ENCODE assay signal across 20 mouse cellular contexts in genomic region chr11:4143281-4144062, GRCm38 (mm10). TPM values are rescaled to one million over a fixed set of nuclear protein-coding genes. Genes with fewer than 3 reads are reported as not detected.
DNase-seq lines count a peak whose midpoint lies in the region; ATAC-seq and TF ChIP-seq lines count a peak whose summit lies in the region.
"Had no signal": no experiment of that assay in that cellular context is flagged by ENCODE, and none has a peak within 500 bp of the region (broad histone marks: within the 10 kb centered on the region; RNA-seq: fewer than 3 reads in every experiment).

No protein-coding gene starts in this region.

- H3K9me3 ChIP-seq in hindbrain, embryonic 16.5 days (ENCODE audit: control insufficient read depth, low read length) = no peaks in the 10 kb centered on the region
- no peaks in the 10 kb centered on the region for H3K9me3 ChIP-seq in hindbrain, embryonic 11.5 days (ENCODE audit: control insufficient read depth, low read length)
- no peaks in the 10 kb centered on the region for H3K9me3 ChIP-seq in megakaryocyte, embryonic 14.5 days
- no peaks in the 10 kb centered on the region for H3K9me3 ChIP-seq in ES-E14 (ENCODE audit: control insufficient read depth, insufficient read depth, low read depth, low read length)
- H3K9me3 ChIP-seq: embryonic facial prominence, embryonic 15.5 days; forebrain, embryonic 12.5 days; kidney, embryonic 15.5 days had no signal

- peak; percentile 85 to 89 for DNase-seq in cerebellum, postnatal 10 days
- no peak for DNase-seq in cerebellum, adult 2 months
- DNase-seq in hindbrain, embryonic 11.5 days (ENCODE audit: low spot score) = no peak
- DNase-seq in ES-E14 (ENCODE audit: low read depth, low spot score) = no peak
- DNase-seq in lung, postnatal 10 days = no peak
- DNase-seq: adrenal gland, postnatal 14 days; cerebellum, adult 9-10 months; embryo, embryonic 11 days; heart, postnatal 14 days; lung, postnatal 14 days; retina, postnatal 1 day had no signal

- H3K27ac ChIP-seq in cerebellum, adult 2 months (ENCODE audit: insufficient read depth, low read length) = no peak overlapping the region
- H3K27ac ChIP-seq in hindbrain, embryonic 16.5 days (ENCODE audit: low read depth, low read length) = peak overlapping the region; percentile 5; the same call in 1 of the 2 replicates
- H3K27ac ChIP-seq in hindbrain, embryonic 11.5 days (ENCODE audit: low read depth, low read length) = no peak overlapping the region
- no peak overlapping the region for H3K27ac ChIP-seq in ES-E14 (ENCODE audit: insufficient read depth, low read depth, low read length, poor library complexity, severe bottlenecking)
- H3K27ac ChIP-seq: embryonic facial prominence, embryonic 15.5 days; forebrain, embryonic 12.5 days; kidney, embryonic 15.5 days had no signal

- no peaks in the 10 kb centered on the region for H3K27me3 ChIP-seq in cerebellum, adult 2 months (ENCODE audit: control insufficient read depth, insufficient read depth, low read length)
- no peaks in the 10 kb centered on the region for H3K27me3 ChIP-seq in hindbrain, embryonic 16.5 days (replicated peaks; ENCODE audit: control insufficient read depth, insufficient read depth, low read length)
- no peaks in the 10 kb centered on the region for H3K27me3 ChIP-seq in hindbrain, embryonic 11.5 days (ENCODE audit: control insufficient read depth, insufficient read depth, low read length)
- peaks cover 18% of the 10 kb centered on the region for H3K27me3 ChIP-seq in megakaryocyte, embryonic 14.5 days (replicated peaks)
- H3K27me3 ChIP-seq: embryonic facial prominence, embryonic 15.5 days; forebrain, embryonic 12.5 days; kidney, embryonic 15.5 days had no signal

- H3K4me1 ChIP-seq in cerebellum, adult 2 months (ENCODE audit: control insufficient read depth, insufficient read depth, low read length) = no peaks in the 10 kb centered on the region
- H3K4me1 ChIP-seq in hindbrain, embryonic 16.5 days (ENCODE audit: control insufficient read depth, insufficient read depth, low read depth, low read length) = no peaks in the 10 kb centered on the region
- no peaks in the 10 kb centered on the region for H3K4me1 ChIP-seq in hindbrain, embryonic 11.5 days (replicated peaks; ENCODE audit: control insufficient read depth, insufficient read depth, low read length)
- peaks cover 33% of the 10 kb centered on the region for H3K4me1 ChIP-seq in megakaryocyte, embryonic 14.5 days
- no peaks in the 10 kb centered on the region for H3K4me1 ChIP-seq in ES-E14 (ENCODE audit: control insufficient read depth in 2 of 2, insufficient read depth in 2 of 2, low read length in 2 of 2, poor library complexity in 1 of 2)
- H3K4me1 ChIP-seq: embryonic facial prominence, embryonic 15.5 days; forebrain, embryonic 12.5 days had no signal

- 29% methylated on average over 21 of the region's 21 CpGs for WGBS in cerebellum, adult 2 months
- WGBS in hindbrain, embryonic 16.5 days = 86% methylated on average over 21 of the region's 21 CpGs
- 93% methylated on average over 21 of the region's 21 CpGs for WGBS in hindbrain, embryonic 11.5 days

- TF ChIP-seq CTCF in cerebellum, adult 2 months (IDR thresholded peaks at IDR 0.05; ENCODE audit: borderline replicate concordance, insufficient read depth, low read depth, low read length) = no peak

- no peak overlapping the region for H3K9ac ChIP-seq in hindbrain, embryonic 16.5 days (ENCODE audit: low read depth, low read length)
- no peak overlapping the region for H3K9ac ChIP-seq in hindbrain, embryonic 11.5 days (ENCODE audit: low read depth, low read length)
- H3K9ac ChIP-seq in ES-E14 (ENCODE audit: insufficient read depth, low read depth, low read length, poor library complexity, severe bottlenecking) = peak overlapping the region; percentile 17; the same call in 1 of the 2 replicates
- H3K9ac ChIP-seq: embryonic facial prominence, embryonic 15.5 days; forebrain, embryonic 12.5 days; kidney, embryonic 15.5 days had no signal

- in situ Hi-C loops in ES-E14 (cut with MboI; ENCODE audit: low sequenced_read_pairs in 2 of 2, unreplicated experiment in 2 of 2) = no loop called here

- H3K4me2 ChIP-seq in hindbrain, embryonic 16.5 days (ENCODE audit: low read length) = no peak overlapping the region
- no peak overlapping the region for H3K4me2 ChIP-seq in hindbrain, embryonic 11.5 days (replicated peaks; ENCODE audit: low read depth, low read length)
- H3K4me2 ChIP-seq: embryonic facial prominence, embryonic 15.5 days; forebrain, embryonic 12.5 days; heart, embryonic 11.5 days; kidney, embryonic 15.5 days had no signal

- peaks cover 49% of the 10 kb centered on the region for H3K36me3 ChIP-seq in hindbrain, embryonic 16.5 days (ENCODE audit: control insufficient read depth, insufficient read depth, low read length)
- H3K36me3 ChIP-seq in hindbrain, embryonic 11.5 days (ENCODE audit: control insufficient read depth, insufficient read depth, low read length) = peaks cover 3% of the 10 kb centered on the region; the same call in 1 of the 2 replicates
- H3K36me3 ChIP-seq in megakaryocyte, embryonic 14.5 days (replicated peaks; ENCODE audit: low read length) = peaks cover 63% of the 10 kb centered on the region
- H3K36me3 ChIP-seq in ES-E14 (ENCODE audit: control insufficient read depth, insufficient read depth, low read length, poor library complexity, severe bottlenecking) = 0 out of 2 replicates have a peak, but pooled peaks cover 2% of the 10 kb centered on the region

- peak; percentile 74 for ATAC-seq in hindbrain, embryonic 16.5 days
- no peak for ATAC-seq in hindbrain, embryonic 11.5 days (ENCODE audit: low FRiP score)
- no peak for ATAC-seq in megakaryocyte, adult 5-6 weeks (ENCODE audit: poor library complexity, severe bottlenecking)
- ATAC-seq: activated CD4-positive, CD25-positive, alpha-beta regulatory T cell, adult 4 months; CD4-positive, CD25-positive, alpha-beta regulatory T cell, adult 4 months had no signal

- no peak overlapping the region for H3K4me3 ChIP-seq in cerebellum, adult 2 months (replicated peaks; ENCODE audit: insufficient read depth, low read depth, low read length)
- no peak overlapping the region for H3K4me3 ChIP-seq in hindbrain, embryonic 16.5 days (ENCODE audit: low read length)
- H3K4me3 ChIP-seq in hindbrain, embryonic 11.5 days (ENCODE audit: low read depth, low read length) = no peak overlapping the region
- H3K4me3 ChIP-seq in megakaryocyte, embryonic 14.5 days (replicated peaks) = peak overlapping the region; percentile 11
- peak overlapping the region; percentile 21 to 51 for H3K4me3 ChIP-seq in ES-E14 (ENCODE audit: insufficient read depth in 1 of 2, low read depth in 1 of 2, low read length in 2 of 2, poor library complexity in 1 of 2, severe bottlenecking in 1 of 2)
- H3K4me3 ChIP-seq: embryonic facial prominence, embryonic 15.5 days; forebrain, embryonic 12.5 days; kidney, embryonic 15.5 days had no signal

- TF ChIP-seq POLR2A in cerebellum, adult 2 months (IDR thresholded peaks at IDR 0.05; ENCODE audit: borderline replicate concordance, insufficient read depth, low read length) = no peak

TF ChIP-seq in ES-E14, 5 proteins besides CTCF, POLR2A, EP300 and RAD21:
- TF ChIP-seq ZNF384 (IDR thresholded peaks at IDR 0.05; ENCODE audit: low read depth, low read length) = no peak

RNA-seq across cellular contexts. Expression of gene Rnf215, which starts 8.5 kb away (rescaled TPM):
- polyA plus RNA-seq in cerebellum, adult 2 months (2012; rRNA removed) = 39.5 and 39.9 TPM in 2 replicates
- 50.0 and 52.4 TPM in 2 replicates for polyA plus RNA-seq in hindbrain, embryonic 16.5 days (2015; fragmentation: Nextera tagmentation; extraction: Ambion mirVana)
- 24.8 and 31.8 TPM in 2 replicates for polyA plus RNA-seq in hindbrain, embryonic 11.5 days (2014; fragmentation: Nextera tagmentation; extraction: Ambion mirVana)
- 9.1 and 9.7 TPM in 2 replicates for polyA plus RNA-seq in megakaryocyte, embryonic 14.5 days (2012; ENCODE audit: insufficient read depth, low replicate concordance)
- total RNA-seq in megakaryocyte, adult 5-6 weeks (2015) = 6.3 and 7.7 TPM in 2 replicates
- 12.8 and 14.8 TPM in 2 replicates for total RNA-seq in megakaryocyte, adult 5-6 weeks (2017)
- 19.5 and 28.8 TPM in 2 replicates for total RNA-seq in ES-E14 (2012; rRNA removed)

RNA-seq across cellular contexts. Expression of gene Ccdc157, which starts 16.6 kb away (rescaled TPM):
- 15.6 and 15.8 TPM in 2 replicates for polyA plus RNA-seq in cerebellum, adult 2 months (2012; rRNA removed)
- polyA plus RNA-seq in hindbrain, embryonic 16.5 days (2015; fragmentation: Nextera tagmentation; extraction: Ambion mirVana) = 9.1 and 10.9 TPM in 2 replicates
- 2.7 and 3.5 TPM in 2 replicates for polyA plus RNA-seq in hindbrain, embryonic 11.5 days (2014; fragmentation: Nextera tagmentation; extraction: Ambion mirVana)
- polyA plus RNA-seq in megakaryocyte, embryonic 14.5 days (2012; ENCODE audit: insufficient read depth, low replicate concordance) = 0.56 and 2.1 TPM in 2 replicates
- total RNA-seq in megakaryocyte, adult 5-6 weeks (2015) = 1.1 TPM in 1 of 2 replicates, not detected in the other
- 0.44 and 1.3 TPM in 2 replicates for total RNA-seq in megakaryocyte, adult 5-6 weeks (2017)
- 4.3 and 5.8 TPM in 2 replicates for total RNA-seq in ES-E14 (2012; rRNA removed)

RNA-seq across cellular contexts. Expression of gene Sf3a1, which starts 16.7 kb away (rescaled TPM):
- polyA plus RNA-seq in cerebellum, adult 2 months (2012; rRNA removed) = 50.0 and 54.3 TPM in 2 replicates
- polyA plus RNA-seq in hindbrain, embryonic 16.5 days (2015; fragmentation: Nextera tagmentation; extraction: Ambion mirVana) = 38.7 and 52.4 TPM in 2 replicates
- 80.7 and 81.1 TPM in 2 replicates for polyA plus RNA-seq in hindbrain, embryonic 11.5 days (2014; fragmentation: Nextera tagmentation; extraction: Ambion mirVana)
- polyA plus RNA-seq in megakaryocyte, embryonic 14.5 days (2012; ENCODE audit: insufficient read depth, low replicate concordance) = 43.3 and 56.7 TPM in 2 replicates
- 42.2 and 42.4 TPM in 2 replicates for total RNA-seq in megakaryocyte, adult 5-6 weeks (2015)
- 24.8 and 28.9 TPM in 2 replicates for total RNA-seq in megakaryocyte, adult 5-6 weeks (2017)
- total RNA-seq in ES-E14 (2012; rRNA removed) = 49.1 and 57.4 TPM in 2 replicates

RNA-seq across cellular contexts. Expression of gene Sec14l2, which starts 20.3 kb away (rescaled TPM):
- polyA plus RNA-seq in cerebellum, adult 2 months (2012; rRNA removed) = 28.2 and 32.2 TPM in 2 replicates
- polyA plus RNA-seq in hindbrain, embryonic 16.5 days (2015; fragmentation: Nextera tagmentation; extraction: Ambion mirVana) = 6.6 and 7.0 TPM in 2 replicates
- polyA plus RNA-seq in hindbrain, embryonic 11.5 days (2014; fragmentation: Nextera tagmentation; extraction: Ambion mirVana) = 1.7 and 2.1 TPM in 2 replicates
- 12.4 and 22.6 TPM in 2 replicates for polyA plus RNA-seq in megakaryocyte, embryonic 14.5 days (2012; ENCODE audit: insufficient read depth, low replicate concordance)
- total RNA-seq in megakaryocyte, adult 5-6 weeks (2015) = 0.27 and 0.82 TPM in 2 replicates
- 0.81 and 3.9 TPM in 2 replicates for total RNA-seq in megakaryocyte, adult 5-6 weeks (2017)
- 7.9 and 9.0 TPM in 2 replicates for total RNA-seq in ES-E14 (2012; rRNA removed)

RNA-seq across cellular contexts. Expression of gene Tbc1d10a, which starts 43.1 kb away (rescaled TPM):
- 33.3 and 34.1 TPM in 2 replicates for polyA plus RNA-seq in cerebellum, adult 2 months (2012; rRNA removed)
- polyA plus RNA-seq in hindbrain, embryonic 16.5 days (2015; fragmentation: Nextera tagmentation; extraction: Ambion mirVana) = 37.6 and 41.0 TPM in 2 replicates
- 13.8 and 17.6 TPM in 2 replicates for polyA plus RNA-seq in hindbrain, embryonic 11.5 days (2014; fragmentation: Nextera tagmentation; extraction: Ambion mirVana)
- polyA plus RNA-seq in megakaryocyte, embryonic 14.5 days (2012; ENCODE audit: insufficient read depth, low replicate concordance) = 8.1 and 15.8 TPM in 2 replicates
- 2.5 and 3.8 TPM in 2 replicates for total RNA-seq in megakaryocyte, adult 5-6 weeks (2015)
- total RNA-seq in megakaryocyte, adult 5-6 weeks (2017) = 5.5 and 8.3 TPM in 2 replicates
- total RNA-seq in ES-E14 (2012; rRNA removed) = 40.9 and 45.7 TPM in 2 replicates

Comparison
In these comparisons a context has a peak if more than half of its experiments do, and no peak if none do; other contexts are left out.
1. DNase-seq: peak in cerebellum, postnatal 10 days (2 of 2); none in cerebellum, adult 2 months (0 of 2), hindbrain, embryonic 11.5 days (single experiment), ES-E14 (single experiment) and lung, postnatal 10 days (single experiment).
2. H3K4me3 ChIP-seq: peak in megakaryocyte, embryonic 14.5 days (single experiment) and ES-E14 (2 of 2); none in cerebellum, adult 2 months (single experiment), hindbrain, embryonic 16.5 days (single experiment) and hindbrain, embryonic 11.5 days (single experiment).